In genomic region chr11:60495692-60496091, GRCm38 (mm10) we compare ENCODE assay signal across 1 mouse cellular context.
TF ChIP-seq lines count a peak whose summit lies in the region.

No protein-coding gene starts in this region.

TF ChIP-seq in CH12.LX, 34 proteins besides CTCF, POLR2A, EP300 and RAD21 (continued from another document):
- TF ChIP-seq JUND (conservative IDR thresholded peaks at IDR 0.05; ENCODE audit: low read depth, low read length) (no peak), GABPA (IDR thresholded peaks at IDR 0.05; ENCODE audit: insufficient replicate concordance, low read depth, low read length) (no peak)
